Mouse (Mus musculus): ENCODE results near the gene Tnrc6b. TPM values are rescaled to one million over a fixed set of nuclear protein-coding genes. Genes with fewer than 3 reads are reported as not detected.

The Tnrc6b gene
- 13.2 and 15.2 TPM in 2 replicates for polyA plus RNA-seq (2015; fragmentation: Nextera tagmentation; extraction: Ambion mirVana)

GRCm38 (mm10) chr15:80710608-80711363, at the start of gene Tnrc6b:
TSS of gene Tnrc6b (plus strand) at chr15:80711313.

GRCm38 (mm10) chr15:80671295-80672252, 39.5 kb upstream of the Tnrc6b start, which contains the start of gene Fam83f:
TSS of gene Fam83f (plus strand) at chr15:80671847.

GRCm38 (mm10) chr15:80948145-80949135, 237.3 kb downstream of the Tnrc6b start, which contains the start of gene Adsl:
TSS of gene Adsl (plus strand) at chr15:80948490.

GRCm38 (mm10) chr15:80977620-80978334, 266.7 kb downstream of the Tnrc6b start, which contains the start of gene Sgsm3:
TSS of gene Sgsm3 (plus strand) at chr15:80977765.

Small RNA genes lying within 50 kb of the gene (microRNA-seq; reads per million reads assigned to microRNA genes)
- gene Mir5113 = 2.2 to 3.8 reads per million in 2 experiments

Other genes starting within 250 kb of the Tnrc6b start
- gene Enthd1, start 146.2 kb upstream of the Tnrc6b start, polyA plus RNA-seq (2015; fragmentation: Nextera tagmentation; extraction: Ambion mirVana) = not detected in 2 replicates
- 0.29 and 0.30 TPM in 2 replicates for gene Grap2, start 138.7 kb upstream of the Tnrc6b start, polyA plus RNA-seq (2015; fragmentation: Nextera tagmentation; extraction: Ambion mirVana)
- gene Fam83f, start 39.5 kb upstream of the Tnrc6b start, polyA plus RNA-seq (2015; fragmentation: Nextera tagmentation; extraction: Ambion mirVana) = 0.08 and 0.87 TPM in 2 replicates
- gene Adsl, start 237.2 kb downstream of the Tnrc6b start, polyA plus RNA-seq (2015; fragmentation: Nextera tagmentation; extraction: Ambion mirVana) = 174 and 190 TPM in 2 replicates